Mouse (Mus musculus): ENCODE results near the gene Ttc41.

GRCm38 (mm10) chr10:86712156-86712555, 6.5 kb downstream of the Ttc41 start:
- TF ChIP-seq CTCF (IDR thresholded peaks at IDR 0.05; ENCODE audit: low read depth) (no peak), EP300 (IDR thresholded peaks at IDR 0.05; ENCODE audit: low read depth) (no peak)

Measured in liver, postnatal 0 days (tissue).